Mouse (Mus musculus): Measurements from ENCODE around the gene Cckar.
A peak's percentile ranks its signal among the peaks of the same experiment; 100 is the strongest.

Gene Cckar

GRCm38 (mm10) chr5:53672352-53672751 is 35.2 kb downstream of the Cckar start:
- DNase-seq: peak; percentile 58 to 68

DNA sequence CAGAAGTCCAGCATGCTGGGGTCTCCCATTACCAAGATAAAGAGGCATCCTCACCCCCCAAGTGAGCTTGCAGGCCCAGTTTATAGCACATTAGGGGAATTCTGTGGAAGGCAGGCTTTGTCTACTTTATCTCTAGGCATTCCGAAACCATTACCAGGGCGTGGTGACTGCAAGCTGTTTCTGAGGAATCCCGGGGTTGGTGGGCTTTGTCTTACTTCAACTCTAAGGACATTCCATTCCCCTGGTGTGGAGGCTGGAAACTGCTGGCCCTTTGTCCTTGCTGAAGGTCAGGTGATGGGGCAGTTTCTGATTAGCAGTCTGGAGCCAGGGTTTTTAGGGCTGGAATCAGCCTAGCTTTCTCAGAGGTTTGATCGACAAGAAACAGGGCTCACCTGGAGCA is 36.0 kb downstream of the Cckar start:
- no peak for DNase-seq

GRCm38 (mm10) chr5:53670321-53670938 is 37.1 kb downstream of the Cckar start:
- peak; percentile 41 to 59 for DNase-seq

- DNase-seq: no peak
Measured at GRCm38 (mm10) chr5:53668021-53668420, 39.5 kb downstream of the Cckar start.

GRCm38 (mm10) chr5:53663665-53664064 is 43.8 kb downstream of the Cckar start:
- no peak for DNase-seq

DNA sequence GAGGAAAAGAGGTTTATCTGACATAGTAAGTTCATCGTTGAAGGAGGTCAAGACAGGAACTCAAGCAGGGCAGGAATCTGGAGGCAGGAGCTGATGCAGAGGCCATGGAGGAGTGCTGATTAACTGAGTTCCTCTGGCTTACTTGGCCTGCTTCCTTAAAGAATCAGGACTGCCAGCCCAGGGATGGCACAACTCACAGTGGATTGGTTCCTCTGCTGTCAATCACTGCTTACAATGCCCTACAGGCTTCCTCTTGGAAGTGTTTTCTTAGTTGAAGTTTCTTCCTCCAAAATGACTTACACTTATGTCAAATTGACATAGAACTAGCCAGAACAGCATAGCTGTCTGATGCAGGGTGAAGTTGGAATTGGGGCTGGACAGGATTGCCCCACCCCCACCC is 45.1 kb downstream of the Cckar start:
- DNase-seq: no peak

DNA sequence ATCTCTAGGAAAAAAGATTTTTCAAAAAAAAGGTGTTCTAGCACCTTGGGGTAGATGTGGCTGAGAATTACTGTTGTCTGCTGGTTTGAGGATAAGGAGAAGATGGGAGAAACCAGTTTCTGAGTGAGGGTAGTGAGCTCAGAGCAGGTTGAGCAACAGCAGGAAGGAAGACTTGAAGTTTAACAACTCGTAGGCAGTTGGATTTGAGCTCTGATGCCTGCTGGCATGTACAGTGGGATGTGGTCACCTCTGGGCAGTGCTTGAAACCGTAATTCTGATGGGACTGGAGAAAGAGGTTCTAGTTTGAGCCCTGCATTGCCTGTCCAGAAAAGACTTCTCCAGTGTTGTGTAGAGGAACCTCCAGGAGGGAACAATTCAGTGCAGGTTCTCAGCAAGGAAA is 46.0 kb downstream of the Cckar start:
- no peak for DNase-seq

- DNase-seq: peak in 1 of 2 experiments; percentile 9
Measured at GRCm38 (mm10) chr5:53657925-53658324, 49.6 kb downstream of the Cckar start.

- DNase-seq: no peak
Measured at GRCm38 (mm10) chr5:53656596-53656995, 50.9 kb downstream of the Cckar start.

Measured in lung, adult 18-20 months (tissue).